Mouse (Mus musculus) lung, postnatal 0 days (tissue): ENCODE results near the gene Nedd9. TPM values are rescaled to one million over a fixed set of nuclear protein-coding genes. Genes with fewer than 3 reads are reported as not detected.

Source experiments
- ATAC-seq: fragments of 200-750 bp; cut with Nextera tagmentation; 2 replicates; pipeline ENCODE4 v1.8.0; 2017; ENCODE audit warnings: moderate library complexity
- DNase-seq: peaks from one replicate; pipeline ENCODE4 v3.0.0-alpha.2; 2016; ENCODE audit warnings: low spot score
- H3K27ac ChIP-seq: fragments of 300-500 bp; sonication (generic); 2 replicates; pipeline ENCODE4 v1.5.1; 2014; ENCODE audit warnings: antibody characterized with exemption, mild to moderate bottlenecking, low read length, mixed read lengths
- H3K27me3 ChIP-seq: fragments of 300-500 bp; sonication (generic); replicated peaks from 2 replicates; pipeline ENCODE4 v1.6.1; 2014; ENCODE audit warnings: low read length, mixed read lengths; ENCODE audit not compliant: insufficient read depth
- H3K36me3 ChIP-seq: fragments of 300-500 bp; sonication (generic); 2 replicates; pipeline ENCODE4 v1.6.1; 2014; ENCODE audit warnings: low read length, mixed read lengths; ENCODE audit not compliant: insufficient read depth
- H3K4me1 ChIP-seq: fragments of 300-500 bp; sonication (generic); 2 replicates; pipeline ENCODE4 v1.6.1; 2014; ENCODE audit warnings: antibody characterized with exemption, low read depth, low read length, mixed read lengths; ENCODE audit not compliant: insufficient read depth
- H3K4me2 ChIP-seq: fragments of 300-500 bp; sonication (generic); replicated peaks from 2 replicates; pipeline ENCODE4 v1.6.1; 2014; ENCODE audit warnings: low read depth, mild to moderate bottlenecking, low read length, moderate library complexity, mixed read lengths
- H3K4me3 ChIP-seq: fragments of 300-500 bp; sonication (generic); 2 replicates; pipeline ENCODE4 v1.5.1; 2014; ENCODE audit warnings: low read depth, low read length
- H3K9ac ChIP-seq: fragments of 300-500 bp; sonication (generic); replicated peaks from 2 replicates; pipeline ENCODE4 v1.6.1; 2014; ENCODE audit warnings: low read depth, mild to moderate bottlenecking
- H3K9me3 ChIP-seq: fragments of 300-500 bp; sonication (generic); 2 replicates; pipeline ENCODE4 v1.6.1; 2016; ENCODE audit warnings: low read length, mixed read lengths
- CTCF ChIP-seq: IDR thresholded peaks from 2 replicates; pipeline ENCODE4 v1.5.1; 2016; ENCODE audit warnings: antibody characterized with exemption, mild to moderate bottlenecking
- EP300 ChIP-seq: IDR thresholded peaks from 2 replicates; pipeline ENCODE4 v1.6.1; 2016; ENCODE audit warnings: antibody characterized with exemption, mild to moderate bottlenecking, control low read depth
- WGBS: fragments of 180-500 bp; shearing (Covaris S2); extraction: QIAGEN DNeasy Blood & Tissue Kit; methylation state at CpG from one replicate; pipeline ENCODE4 v1.1.7; 2014; 5-methylcytosine and 5-hydroxymethylcytosine counted together
- polyA plus RNA-seq: library from polyadenylated mRNA; unstranded; fragments of >200 nt; fragmentation: Nextera tagmentation; extraction: Ambion mirVana; gene quantifications from 2 replicates; pipeline ENCODE4 v1.2.1, GENCODE M21; 2015

The Nedd9 gene
- polyA plus RNA-seq, 1 experiment from 2014 or later: 79.1 TPM

DNA sequence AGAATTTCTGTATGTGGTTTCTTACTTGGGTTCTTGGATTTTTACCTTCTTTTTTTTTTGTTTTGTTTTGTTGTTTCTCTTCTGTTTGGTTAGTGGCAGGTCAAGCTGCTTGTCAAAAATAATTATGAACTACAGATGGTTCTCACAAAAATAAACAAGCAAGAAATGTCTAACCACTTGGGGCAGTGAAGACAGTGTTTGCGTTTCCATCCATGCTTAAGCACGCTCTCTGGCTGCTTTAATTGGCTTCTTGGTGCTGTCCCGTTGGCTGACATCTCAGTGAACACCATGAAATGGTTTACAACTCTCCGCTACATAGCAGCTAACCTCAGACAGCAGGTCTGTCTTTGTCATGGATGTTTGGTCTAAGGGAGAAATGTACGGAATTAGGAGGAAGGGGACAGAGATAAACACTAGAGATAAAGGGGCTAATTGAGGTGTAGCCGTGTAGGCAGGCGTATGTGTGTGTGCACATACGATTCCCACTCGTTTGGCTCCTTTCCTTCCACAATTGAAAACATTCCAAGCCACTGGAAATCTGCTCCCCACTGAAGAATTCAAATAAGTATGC, 2.6 kb upstream of the Nedd9 start:
- peaks cover 7% of the 10 kb centered on the region; the same call in 1 of the 2 replicates for H3K4me1 ChIP-seq
- H3K9me3 ChIP-seq: no peaks in the 10 kb centered on the region
- no peaks in the 10 kb centered on the region for H3K36me3 ChIP-seq
- no peak for ATAC-seq
- H3K4me2 ChIP-seq: peak overlapping the region; percentile 6; the same call in 1 of the 2 replicates
- no peak overlapping the region for H3K9ac ChIP-seq
- no peak for TF ChIP-seq EP300
- peak; percentile 51 for TF ChIP-seq CTCF
- 18% methylated on average over 9 of the region's 9 CpGs for WGBS
- no peak overlapping the region for H3K4me3 ChIP-seq
- no peak overlapping the region for H3K27ac ChIP-seq
- DNase-seq: peak; percentile 49
- no peaks in the 10 kb centered on the region for H3K27me3 ChIP-seq

- no peak overlapping the region for H3K4me3 ChIP-seq
- ATAC-seq (no peak), DNase-seq (no peak)
- no peak overlapping the region for H3K4me2 ChIP-seq
- 54% methylated on average over 2 of the region's 2 CpGs for WGBS
- H3K27me3 ChIP-seq: no peaks in the 10 kb centered on the region
- H3K36me3 ChIP-seq: no peaks in the 10 kb centered on the region
- H3K4me1 ChIP-seq: peaks cover 7% of the 10 kb centered on the region; the same call in 1 of the 2 replicates
- no peak overlapping the region for H3K27ac ChIP-seq
- no peaks in the 10 kb centered on the region for H3K9me3 ChIP-seq
- no peak overlapping the region for H3K9ac ChIP-seq
- TF ChIP-seq CTCF: no peak
- no peak for TF ChIP-seq EP300
Observed at GRCm38 (mm10) chr13:41487409-41487743, 214 bp upstream of the Nedd9 start.

GRCm38 (mm10) chr13:41483966-41484365, 3.2 kb downstream of the Nedd9 start:
- H3K27me3 ChIP-seq: no peaks in the 10 kb centered on the region
- no peak for DNase-seq
- no peak overlapping the region for H3K4me3 ChIP-seq
- no peak overlapping the region for H3K27ac ChIP-seq
- H3K36me3 ChIP-seq: no peaks in the 10 kb centered on the region
- no peak overlapping the region for H3K9ac ChIP-seq
- no peaks in the 10 kb centered on the region; the same call in 1 of the 2 replicates for H3K4me1 ChIP-seq
- WGBS: 89% methylated on average over 7 of the region's 7 CpGs
- no peaks in the 10 kb centered on the region for H3K9me3 ChIP-seq
- H3K4me2 ChIP-seq: no peak overlapping the region
- ATAC-seq: no peak
- no peak for TF ChIP-seq EP300
- no peak for TF ChIP-seq CTCF

- Histone ChIP-seq H3K4me3 (no peak overlapping the region), H3K9me3 (no peaks in the 10 kb centered on the region), H3K27me3 (no peaks in the 10 kb centered on the region), H3K9ac (no peak overlapping the region), H3K4me1 (no peaks in the 10 kb centered on the region), H3K27ac (no peak overlapping the region), H3K36me3 (no peaks in the 10 kb centered on the region), H3K4me2 (no peak overlapping the region)
- ATAC-seq (no peak), DNase-seq (no peak)
- TF ChIP-seq CTCF: no peak
- no peak for TF ChIP-seq EP300
- WGBS: 91% methylated on average over 3 of the region's 3 CpGs
Observed at GRCm38 (mm10) chr13:41482408-41483011, 4.7 kb downstream of the Nedd9 start.

GRCm38 (mm10) chr13:41479737-41480435, 7.3 kb downstream of the Nedd9 start:
- WGBS: 68% methylated on average over 12 of the region's 15 CpGs
- Histone ChIP-seq H3K4me3 (no peak overlapping the region), H3K27ac (no peak overlapping the region), H3K36me3 (no peaks in the 10 kb centered on the region), H3K9ac (no peak overlapping the region), H3K9me3 (no peaks in the 10 kb centered on the region), H3K4me1 (no peaks in the 10 kb centered on the region), H3K4me2 (no peak overlapping the region), H3K27me3 (no peaks in the 10 kb centered on the region)
- ATAC-seq (no peak), DNase-seq (no peak)
- no peak for TF ChIP-seq EP300
- TF ChIP-seq CTCF: no peak

GRCm38 (mm10) chr13:41476216-41476615, 10.9 kb downstream of the Nedd9 start:
- Histone ChIP-seq H3K4me1 (peaks cover 4% of the 10 kb centered on the region; the same call in 1 of the 2 replicates), H3K9me3 (no peaks in the 10 kb centered on the region), H3K27ac (0 out of 2 replicates have a peak overlapping the region, but pooled peaks have one; percentile 14), H3K9ac (no peak overlapping the region), H3K36me3 (no peaks in the 10 kb centered on the region), H3K4me2 (no peak overlapping the region), H3K4me3 (no peak overlapping the region), H3K27me3 (no peaks in the 10 kb centered on the region)
- DNase-seq (peak; percentile 58), ATAC-seq (peak; percentile 67)
- TF ChIP-seq EP300: peak; percentile 60
- TF ChIP-seq CTCF: no peak
- whole genome bisulfite sequencing: 52% methylated on average over 4 of the region's 4 CpGs
